Mouse (Mus musculus) neural tube, embryonic 15.5 days (tissue): ENCODE data around the gene Kcnip1. TPM values are rescaled to one million over a fixed set of nuclear protein-coding genes. Genes with fewer than 3 reads are reported as not detected.

ENCODE experiments used
- ATAC-seq: fragments of 200-750 bp; cut with Nextera tagmentation; 2 replicates; pipeline ENCODE4 v1.8.0; 2017; ENCODE audit warnings: mild to moderate bottlenecking, moderate TSS enrichment, moderate library complexity; ENCODE audit not compliant: low FRiP score
- H3K27ac ChIP-seq: fragments of 300-500 bp; sonication (generic); replicated peaks from 2 replicates; pipeline ENCODE4 v1.5.1; 2015; ENCODE audit warnings: mild to moderate bottlenecking, inconsistent platforms
- H3K27me3 ChIP-seq: fragments of 300-500 bp; sonication (generic); replicated peaks from 2 replicates; pipeline ENCODE4 v1.6.1; 2015; ENCODE audit warnings: inconsistent platforms
- H3K36me3 ChIP-seq: fragments of 300-500 bp; sonication (generic); 2 replicates; pipeline ENCODE4 v1.6.1; 2015; ENCODE audit warnings: inconsistent platforms
- H3K4me1 ChIP-seq: fragments of 300-500 bp; sonication (generic); 2 replicates; pipeline ENCODE4 v1.6.1; 2015; ENCODE audit warnings: inconsistent platforms
- H3K4me2 ChIP-seq: fragments of 300-500 bp; sonication (generic); 2 replicates; pipeline ENCODE4 v1.6.1; 2015; ENCODE audit warnings: inconsistent platforms, mild to moderate bottlenecking, moderate library complexity
- H3K4me3 ChIP-seq: fragments of 300-500 bp; sonication (generic); replicated peaks from 2 replicates; pipeline ENCODE4 v1.5.1; 2015; ENCODE audit warnings: mild to moderate bottlenecking, inconsistent platforms
- H3K9ac ChIP-seq: fragments of 300-500 bp; sonication (generic); replicated peaks from 2 replicates; pipeline ENCODE4 v1.6.1; 2015; ENCODE audit warnings: mild to moderate bottlenecking, inconsistent platforms
- H3K9me3 ChIP-seq: fragments of 300-500 bp; sonication (generic); replicated peaks from 2 replicates; pipeline ENCODE4 v1.6.1; 2016; ENCODE audit warnings: inconsistent platforms
- WGBS: fragments of 180-500 bp; shearing (Covaris S2); methylation state at CpG from one replicate; pipeline ENCODE4 v1.1.7; 2015; ENCODE audit warnings: mixed read lengths; 5-methylcytosine and 5-hydroxymethylcytosine counted together
- polyA plus RNA-seq: library from polyadenylated mRNA; unstranded; fragments of >200 nt; fragmentation: Nextera tagmentation; extraction: Ambion mirVana; gene quantifications from 2 replicates; pipeline ENCODE4 v1.2.1, GENCODE M21; 2015

Kcnip1 gene
- polyA plus RNA-seq, 1 experiment from 2014 or later = 147 TPM

GRCm38 (mm10) chr11:33690181-33690580 is 302.8 kb downstream of the Kcnip1 start:
- Histone ChIP-seq H3K4me3 (no peak overlapping the region), H3K27ac (no peak overlapping the region), H3K9me3 (no peaks in the 10 kb centered on the region), H3K4me1 (peaks cover 8% of the 10 kb centered on the region; the same call in 1 of the 2 replicates), H3K9ac (no peak overlapping the region), H3K27me3 (0 out of 2 replicates have a peak, but pooled peaks cover 4% of the 10 kb centered on the region), H3K36me3 (no peaks in the 10 kb centered on the region), H3K4me2 (no peak overlapping the region)
- WGBS = 75% methylated on average over 3 of the region's 3 CpGs
- ATAC-seq = no peak

DNA sequence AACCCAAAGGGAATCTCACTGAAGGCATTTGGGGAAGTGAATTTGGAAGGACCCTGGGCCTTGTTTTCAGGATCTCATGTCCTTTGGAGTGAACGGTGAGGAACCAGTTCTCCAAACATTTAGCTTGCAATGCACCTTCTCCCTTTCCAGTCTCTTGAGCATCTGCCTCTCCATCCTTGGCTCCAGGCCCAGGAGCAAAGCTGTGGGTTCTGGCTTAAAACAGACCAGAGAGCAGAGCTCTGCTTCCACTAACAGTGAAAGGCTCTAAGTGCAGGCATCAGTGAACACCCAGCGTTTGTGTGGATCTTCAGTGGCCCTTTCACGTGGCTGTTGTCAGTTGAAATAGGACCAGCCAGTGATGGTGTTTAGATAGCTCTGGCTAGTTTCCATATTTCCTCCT is 307.0 kb downstream of the Kcnip1 start:
- H3K9ac ChIP-seq = no peak overlapping the region
- 67% methylated on average over 3 of the region's 3 CpGs for WGBS
- no peaks in the 10 kb centered on the region for H3K36me3 ChIP-seq
- peaks cover 11% of the 10 kb centered on the region for H3K4me1 ChIP-seq
- peaks cover 4% of the 10 kb centered on the region; the same call in 1 of the 2 replicates for H3K27me3 ChIP-seq
- no peak overlapping the region for H3K4me3 ChIP-seq
- no peak for ATAC-seq
- H3K9me3 ChIP-seq = no peaks in the 10 kb centered on the region
- no peak overlapping the region for H3K4me2 ChIP-seq
- no peak overlapping the region for H3K27ac ChIP-seq

- WGBS = 2% methylated on average over 15 of the region's 15 CpGs
These were observed 312.8 kb downstream of the Kcnip1 start for GRCm38 (mm10) chr11:33680151-33680550.

GRCm38 (mm10) chr11:33670105-33670965 is 322.6 kb downstream of the Kcnip1 start:
- Histone ChIP-seq H3K27ac (peak overlapping the region; percentile 73), H3K9ac (no peak overlapping the region), H3K27me3 (no peaks in the 10 kb centered on the region), H3K36me3 (no peaks in the 10 kb centered on the region), H3K4me3 (no peak overlapping the region), H3K4me2 (no peak overlapping the region), H3K4me1 (peaks cover 36% of the 10 kb centered on the region), H3K9me3 (no peaks in the 10 kb centered on the region)
- 30% methylated on average over 10 of the region's 10 CpGs for WGBS
- peak; percentile 73 for ATAC-seq

More at GRCm38 (mm10) chr11:33680151-33680550, 312.8 kb downstream of the Kcnip1 start:
- ATAC-seq = no peak
- H3K4me3 ChIP-seq = peak overlapping the region; percentile 29
- no peaks in the 10 kb centered on the region for H3K9me3 ChIP-seq
- peak overlapping the region; percentile 54 for H3K4me2 ChIP-seq
- H3K27ac ChIP-seq = no peak overlapping the region
- H3K36me3 ChIP-seq = no peaks in the 10 kb centered on the region
- no peaks in the 10 kb centered on the region; the same call in 1 of the 2 replicates for H3K27me3 ChIP-seq
- H3K9ac ChIP-seq = 0 out of 2 replicates have a peak overlapping the region, but pooled peaks have one; percentile 7
- peaks cover 15% of the 10 kb centered on the region for H3K4me1 ChIP-seq

DNA sequence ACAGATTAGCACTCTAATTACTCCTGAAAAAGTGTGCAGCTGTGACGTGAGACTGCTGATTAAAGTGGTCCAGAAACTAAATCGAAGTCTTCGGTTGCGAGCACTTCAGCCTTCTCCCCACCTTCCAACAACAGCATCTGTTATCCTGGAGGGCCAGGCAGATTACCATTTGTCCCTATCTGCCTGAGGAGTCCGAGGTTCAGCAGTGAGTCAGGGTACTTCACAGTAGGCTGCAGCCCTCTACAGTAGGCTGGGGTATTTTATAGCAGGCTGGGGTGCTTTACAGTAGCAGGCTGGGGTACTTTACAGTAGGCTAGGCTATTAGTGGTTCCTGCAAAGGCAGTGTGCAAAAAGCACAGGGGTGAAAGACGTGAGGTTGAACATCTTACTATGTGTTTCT is 324.6 kb downstream of the Kcnip1 start:
- 40% methylated on average over 6 of the region's 6 CpGs for WGBS
- no peak overlapping the region for H3K9ac ChIP-seq

DNA sequence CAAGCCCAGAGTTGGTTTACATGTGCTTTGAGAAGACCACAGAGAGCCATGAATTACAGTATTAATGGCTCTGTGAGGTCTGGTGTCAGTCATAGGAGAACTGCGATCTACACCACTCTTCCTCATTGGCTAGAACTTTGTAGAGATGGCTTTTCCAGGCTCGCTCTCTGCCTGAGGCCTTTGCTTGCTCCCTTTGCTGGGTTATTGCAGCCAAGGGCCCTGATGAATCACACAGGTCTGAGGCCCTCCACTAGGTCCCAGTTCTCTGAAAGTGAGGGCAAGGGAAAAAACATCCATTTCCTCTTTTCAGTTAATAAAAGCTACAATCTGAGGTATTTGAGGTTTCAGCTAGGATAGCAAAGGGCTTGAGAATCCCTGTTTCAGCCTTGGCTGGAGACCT is 329.4 kb downstream of the Kcnip1 start:
- 82% methylated on average over 2 of the region's 2 CpGs for WGBS
- no peaks in the 10 kb centered on the region for H3K36me3 ChIP-seq
- peaks cover 32% of the 10 kb centered on the region for H3K4me1 ChIP-seq
- no peak overlapping the region for H3K27ac ChIP-seq
- H3K27me3 ChIP-seq = no peaks in the 10 kb centered on the region
- no peak overlapping the region for H3K9ac ChIP-seq
- no peaks in the 10 kb centered on the region for H3K9me3 ChIP-seq
- ATAC-seq = no peak
- H3K4me3 ChIP-seq = no peak overlapping the region
- H3K4me2 ChIP-seq = no peak overlapping the region

More for the DNA sequence above, 324.6 kb downstream of the Kcnip1 start:
- H3K4me3 ChIP-seq = no peak overlapping the region
- no peaks in the 10 kb centered on the region for H3K9me3 ChIP-seq
- H3K36me3 ChIP-seq = no peaks in the 10 kb centered on the region
- no peaks in the 10 kb centered on the region for H3K27me3 ChIP-seq
- peaks cover 39% of the 10 kb centered on the region for H3K4me1 ChIP-seq
- H3K27ac ChIP-seq = no peak overlapping the region
- H3K4me2 ChIP-seq = no peak overlapping the region
- ATAC-seq = no peak

DNA sequence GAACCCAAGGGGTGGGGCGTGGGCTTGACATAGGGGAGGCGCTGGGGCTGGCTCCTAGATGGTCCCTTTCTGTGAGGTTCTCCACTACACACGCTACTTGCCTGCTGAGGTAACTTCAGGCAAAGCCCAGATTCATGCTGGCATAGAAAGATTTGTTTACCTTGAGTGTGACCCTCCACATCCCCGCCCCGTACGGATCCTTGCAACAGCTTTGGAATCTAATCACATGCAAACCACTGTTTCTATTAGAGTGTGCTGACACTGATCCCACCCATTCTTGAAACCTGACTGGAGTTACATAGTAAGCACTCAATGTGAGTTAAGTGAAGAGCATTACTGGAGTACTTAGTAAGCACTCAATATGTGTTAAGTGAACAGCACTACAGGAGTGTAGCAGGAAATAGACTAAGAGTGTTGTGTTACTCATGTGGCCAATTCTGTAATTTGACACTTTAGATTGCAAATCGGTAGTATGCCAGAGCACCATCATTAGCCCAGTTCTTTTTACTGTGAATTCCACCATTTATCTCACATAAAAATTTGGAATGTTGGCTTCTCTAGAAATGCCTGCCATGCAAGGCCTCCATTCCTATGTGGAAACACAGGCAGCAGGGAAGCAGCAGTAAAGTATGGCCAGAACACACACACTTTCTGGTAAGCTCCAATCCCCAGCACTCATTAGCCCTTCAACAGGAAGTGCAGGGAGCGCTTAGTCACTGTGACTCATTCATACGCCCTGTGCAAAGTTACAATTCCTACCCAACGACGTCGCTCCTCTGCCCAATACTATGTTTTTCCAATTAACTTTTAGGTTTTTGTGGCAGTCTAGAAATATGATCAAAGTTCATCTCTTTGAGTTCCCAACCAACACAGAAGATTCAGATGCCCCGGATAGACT is 332.7 kb downstream of the Kcnip1 start:
- WGBS = 74% methylated on average over 13 of the region's 13 CpGs
- no peak overlapping the region for H3K9ac ChIP-seq
- H3K4me2 ChIP-seq = no peak overlapping the region

GRCm38 (mm10) chr11:33655861-33656593 is 336.9 kb downstream of the Kcnip1 start:
- no peaks in the 10 kb centered on the region for H3K9me3 ChIP-seq
- peaks cover 18% of the 10 kb centered on the region for H3K4me1 ChIP-seq
- H3K4me3 ChIP-seq = no peak overlapping the region
- 75% methylated on average over 7 of the region's 7 CpGs for WGBS
- no peak overlapping the region for H3K27ac ChIP-seq
- ATAC-seq = no peak
- no peaks in the 10 kb centered on the region for H3K27me3 ChIP-seq
- no peak overlapping the region for H3K9ac ChIP-seq
- H3K4me2 ChIP-seq = no peak overlapping the region
- no peaks in the 10 kb centered on the region for H3K36me3 ChIP-seq

More for the DNA sequence above, 332.7 kb downstream of the Kcnip1 start:
- no peaks in the 10 kb centered on the region for H3K27me3 ChIP-seq
- no peaks in the 10 kb centered on the region for H3K9me3 ChIP-seq
- H3K36me3 ChIP-seq = no peaks in the 10 kb centered on the region
- no peak for ATAC-seq
- H3K4me3 ChIP-seq = no peak overlapping the region
- no peak overlapping the region for H3K27ac ChIP-seq
- H3K4me1 ChIP-seq = peaks cover 25% of the 10 kb centered on the region

DNA sequence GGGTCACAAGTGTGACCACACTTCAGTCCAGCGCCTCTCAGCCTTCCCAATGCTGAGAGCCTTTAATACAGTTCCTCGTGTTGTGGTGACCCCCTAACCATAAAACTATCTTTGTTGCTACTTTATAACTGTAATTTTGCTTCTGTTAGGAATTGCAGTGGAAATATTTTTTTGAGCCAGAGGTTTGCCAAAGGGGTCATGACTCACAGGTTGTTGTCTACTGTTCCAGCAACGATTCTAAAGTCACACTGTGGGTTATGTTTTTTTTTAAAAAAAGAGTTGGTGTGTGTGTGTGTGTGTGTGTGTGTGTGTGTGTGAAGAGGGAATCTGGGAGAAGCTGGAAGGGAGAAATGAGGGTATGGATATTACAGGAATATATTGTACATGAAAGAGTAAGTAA is 337.7 kb downstream of the Kcnip1 start:
- ATAC-seq = no peak
- Histone ChIP-seq H3K4me2 (no peak overlapping the region), H3K9me3 (no peaks in the 10 kb centered on the region), H3K27ac (no peak overlapping the region), H3K4me1 (peaks cover 16% of the 10 kb centered on the region), H3K36me3 (no peaks in the 10 kb centered on the region), H3K27me3 (no peaks in the 10 kb centered on the region), H3K9ac (no peak overlapping the region), H3K4me3 (no peak overlapping the region)
- 77% methylated on average over 3 of the region's 3 CpGs for WGBS

DNA sequence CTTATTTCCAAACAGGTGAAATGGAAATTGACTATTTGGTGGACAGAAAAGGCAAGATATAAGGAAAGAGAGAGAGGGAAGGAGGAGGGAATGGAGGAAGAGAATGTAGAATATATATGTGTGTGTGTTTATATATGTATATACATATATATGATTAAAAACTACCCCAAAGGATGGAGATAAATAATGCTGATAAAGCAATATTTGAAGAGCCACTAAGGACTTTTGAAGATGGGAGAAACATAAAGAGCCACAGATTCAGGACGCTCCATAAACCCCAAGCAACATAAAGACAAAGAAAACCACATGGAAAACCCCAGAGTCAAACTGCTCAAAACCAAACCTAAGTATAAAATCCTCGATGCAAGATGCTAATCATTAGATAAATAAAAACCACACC is 338.5 kb downstream of the Kcnip1 start:
- Histone ChIP-seq H3K9me3 (no peaks in the 10 kb centered on the region), H3K4me1 (peaks cover 10% of the 10 kb centered on the region), H3K36me3 (no peaks in the 10 kb centered on the region), H3K9ac (no peak overlapping the region), H3K27me3 (no peaks in the 10 kb centered on the region), H3K4me3 (no peak overlapping the region), H3K27ac (no peak overlapping the region), H3K4me2 (no peak overlapping the region)
- 80% methylated on average over 2 of the region's 2 CpGs for WGBS
- no peak for ATAC-seq

GRCm38 (mm10) chr11:33649358-33649757 is 343.6 kb downstream of the Kcnip1 start:
- Histone ChIP-seq H3K9ac (no peak overlapping the region), H3K27ac (no peak overlapping the region), H3K4me2 (no peak overlapping the region), H3K9me3 (no peaks in the 10 kb centered on the region), H3K4me1 (no peaks in the 10 kb centered on the region), H3K27me3 (no peaks in the 10 kb centered on the region), H3K4me3 (no peak overlapping the region), H3K36me3 (no peaks in the 10 kb centered on the region)
- 82% methylated on average over 2 of the region's 2 CpGs for WGBS
- ATAC-seq = no peak
